Mouse (Mus musculus) liver, postnatal 0 days (tissue): Measurements from ENCODE around the gene Fah.

Experiments used
- CTCF ChIP-seq: sonication (generic); IDR thresholded peaks from 2 replicates; pipeline ENCODE4 v1.5.1; 2016; ENCODE audit warnings: antibody characterized with exemption, low read depth
- EP300 ChIP-seq: IDR thresholded peaks from 2 replicates; pipeline ENCODE4 v1.6.1; 2016; ENCODE audit warnings: antibody characterized with exemption, low read depth, mild to moderate bottlenecking

DNA sequence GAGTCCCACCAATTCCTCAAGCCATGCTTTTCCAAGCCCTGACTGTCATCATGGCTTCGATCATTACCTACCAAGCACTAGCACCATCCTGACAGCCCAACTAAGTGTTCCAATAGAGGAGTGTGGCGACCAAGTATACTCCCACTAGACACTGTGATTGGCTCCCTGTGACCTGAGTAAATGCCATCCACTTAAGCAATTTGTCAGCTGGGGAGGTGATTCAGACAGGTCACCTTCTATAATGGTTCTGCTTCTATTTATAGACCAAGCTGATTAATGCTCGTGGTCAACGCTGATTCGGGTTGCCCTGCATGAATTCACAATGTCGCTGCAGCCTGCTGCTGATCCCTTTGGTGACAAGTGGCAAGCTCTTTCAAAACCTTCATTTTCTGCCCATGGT is 40.3 kb downstream of the Fah start:
- TF ChIP-seq CTCF (no peak), EP300 (no peak)
